Mouse (Mus musculus): ENCODE results near the gene Rpl13.
"Not testable (repeated sequence)": the region's sequence is repeated elsewhere in the genome, so short reads cannot be mapped to it uniquely, and the experiment has no call there.

Rpl13 gene

DNA sequence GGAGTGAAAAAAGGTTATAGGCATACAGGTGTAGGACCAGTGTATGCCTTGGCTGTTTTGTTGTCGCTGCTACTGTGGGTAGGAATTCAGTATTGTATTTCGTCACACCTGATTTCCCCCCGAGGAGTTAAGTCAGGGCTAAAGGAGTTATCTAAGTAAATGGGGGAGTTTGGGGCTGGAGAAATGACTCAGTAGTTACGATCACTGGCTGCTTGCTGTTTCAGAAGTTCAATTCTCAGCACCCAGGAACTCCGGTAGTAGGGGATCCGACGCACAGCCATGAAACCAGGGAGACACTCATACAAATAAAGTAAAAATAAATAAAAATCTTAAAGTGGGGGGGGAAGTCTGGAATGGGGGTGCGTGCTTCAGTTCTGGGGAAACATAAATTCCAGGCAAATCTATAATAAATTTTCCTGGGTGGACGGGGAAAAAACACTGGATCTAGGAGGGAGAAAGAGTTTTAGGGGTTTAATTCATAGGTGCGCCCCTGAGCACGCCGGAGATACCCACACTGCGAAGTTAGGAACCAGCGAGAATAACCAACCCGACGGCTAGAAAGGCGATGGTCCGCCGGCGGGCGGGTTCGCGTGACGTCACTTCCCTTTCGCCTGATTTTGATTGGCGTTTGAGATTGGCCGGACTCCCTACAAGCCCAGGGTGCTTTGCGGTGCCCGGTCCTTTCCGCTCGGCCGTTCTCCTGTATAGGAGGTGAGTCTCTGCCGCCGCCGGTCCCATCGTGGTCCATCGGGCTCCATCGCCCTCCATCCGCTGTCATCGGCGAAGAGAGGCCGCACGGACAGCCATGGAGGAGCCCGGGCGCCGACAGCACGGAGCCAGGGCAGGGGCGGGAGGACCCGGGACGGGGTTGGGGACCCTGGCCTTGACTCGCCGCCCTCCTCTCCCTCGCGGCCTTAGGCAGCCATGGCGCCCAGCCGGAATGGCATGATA, at the start of gene Rpl13:
Rpl13 (plus strand) TSS at position 616 of the 951 bp plus-strand sequence.
- in situ Hi-C loops (cut with MboI) = no loop called here

DNA sequence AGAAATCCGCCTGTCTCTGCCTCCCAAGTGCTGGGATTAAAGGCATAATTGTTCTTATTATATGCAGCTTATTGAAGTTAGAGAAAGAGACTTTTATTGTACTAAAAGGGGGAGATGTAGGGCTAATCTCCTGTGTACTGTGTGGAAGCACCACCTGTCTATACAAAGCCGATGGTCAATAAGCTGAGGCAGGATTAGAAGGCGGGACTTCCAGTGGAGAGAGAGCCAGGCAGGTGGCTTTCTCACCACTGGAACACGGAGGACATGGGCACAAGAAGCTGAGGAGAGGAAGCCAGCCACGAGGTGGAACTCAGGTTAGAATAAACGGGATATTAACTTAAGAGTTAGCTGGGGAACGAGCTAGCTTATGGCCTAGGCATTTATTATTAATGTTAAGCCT, 39.4 kb upstream of the Rpl13 start, which contains the start of gene Spg7:
Spg7 (plus strand) TSS at position 222 of the 400 bp plus-strand sequence.
- in situ Hi-C loops (cut with MboI) = no loop called here

DNA sequence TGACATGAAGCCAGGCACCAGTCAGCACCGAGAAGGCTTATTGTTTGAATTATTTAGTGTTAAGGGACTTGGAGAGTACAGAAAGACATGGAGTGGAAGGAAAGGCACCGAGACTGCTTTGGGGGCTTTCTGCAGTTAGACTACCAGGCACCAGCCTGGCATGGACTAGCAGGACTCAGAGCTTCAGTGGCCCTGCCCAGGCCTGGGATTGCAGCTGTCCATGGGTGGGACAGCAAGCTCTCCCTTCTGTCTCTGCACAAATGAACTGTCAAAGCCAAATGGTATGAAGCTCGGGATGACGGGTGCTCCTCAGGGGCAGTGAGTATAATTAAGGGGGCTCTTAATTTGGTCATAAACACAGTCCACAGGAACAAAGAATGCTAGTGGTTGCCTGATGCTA, 38.1 kb upstream of the Rpl13 start:
- in situ Hi-C loops (cut with MboI) = no loop called here

DNA sequence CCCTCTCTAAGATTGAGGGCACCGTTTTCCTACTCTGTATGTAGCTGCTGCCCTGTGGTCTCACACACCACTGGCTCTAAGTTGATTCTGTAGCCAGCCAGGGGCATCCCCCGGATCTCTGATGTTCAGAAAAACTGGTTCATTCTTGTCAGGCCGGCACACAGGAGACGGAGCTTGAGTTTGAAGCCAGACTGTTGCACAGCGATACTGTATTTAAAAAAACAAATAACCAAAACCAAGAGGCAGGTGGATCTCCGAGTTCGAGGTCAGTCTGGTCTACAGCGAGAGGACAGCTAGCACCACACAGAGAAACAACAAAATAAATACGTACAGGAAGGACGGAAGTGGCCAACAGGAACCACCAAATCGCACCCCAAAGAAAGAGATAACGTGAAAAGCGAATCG, 37.3 kb upstream of the Rpl13 start:
- in situ Hi-C loops (cut with MboI) = no loop called here

DNA sequence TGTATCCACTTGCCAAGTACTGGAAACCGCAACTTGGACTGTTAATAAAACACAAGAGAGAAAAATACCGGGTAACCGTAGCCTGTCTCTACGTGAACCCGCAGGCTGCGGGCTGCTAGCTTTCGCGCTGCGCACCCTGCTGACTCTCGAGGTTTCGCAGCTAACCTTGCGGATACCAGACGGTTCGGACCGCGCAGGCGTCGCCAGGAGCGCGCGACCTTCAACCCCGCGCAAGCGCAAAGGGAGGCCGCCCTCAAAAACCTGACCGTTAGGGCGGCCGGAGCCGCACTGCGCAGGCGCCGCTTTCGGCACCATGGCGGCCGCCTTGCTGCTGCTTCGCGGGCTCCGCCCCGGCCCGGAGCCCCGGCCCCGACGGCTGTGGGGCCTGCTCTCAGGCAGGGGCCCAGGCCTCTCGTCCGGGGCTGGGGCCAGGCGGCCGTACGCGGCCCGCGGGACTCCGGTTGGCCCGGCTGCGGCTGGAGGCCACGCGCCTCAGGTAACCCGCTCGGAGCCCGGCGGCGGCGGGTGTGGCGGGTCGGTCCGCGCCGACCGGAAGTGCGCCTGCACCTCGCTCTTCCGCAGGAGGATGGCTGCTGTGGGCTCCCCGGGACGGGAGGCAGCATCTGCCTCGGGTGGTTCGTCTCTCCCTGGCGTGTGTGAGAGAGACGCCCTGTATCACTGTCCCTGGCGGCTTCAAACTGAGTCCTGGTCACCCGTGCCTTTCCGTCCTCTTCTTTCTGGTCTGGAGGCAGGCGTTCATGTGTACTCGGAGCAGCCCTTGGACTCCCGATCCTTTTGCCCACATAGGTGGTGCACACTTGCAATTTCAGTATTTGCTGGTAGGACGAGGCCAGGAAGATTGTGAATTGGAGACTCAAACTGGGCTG, 36.7 kb upstream of the Rpl13 start:
- in situ Hi-C loops (cut with MboI) = no loop called here

DNA sequence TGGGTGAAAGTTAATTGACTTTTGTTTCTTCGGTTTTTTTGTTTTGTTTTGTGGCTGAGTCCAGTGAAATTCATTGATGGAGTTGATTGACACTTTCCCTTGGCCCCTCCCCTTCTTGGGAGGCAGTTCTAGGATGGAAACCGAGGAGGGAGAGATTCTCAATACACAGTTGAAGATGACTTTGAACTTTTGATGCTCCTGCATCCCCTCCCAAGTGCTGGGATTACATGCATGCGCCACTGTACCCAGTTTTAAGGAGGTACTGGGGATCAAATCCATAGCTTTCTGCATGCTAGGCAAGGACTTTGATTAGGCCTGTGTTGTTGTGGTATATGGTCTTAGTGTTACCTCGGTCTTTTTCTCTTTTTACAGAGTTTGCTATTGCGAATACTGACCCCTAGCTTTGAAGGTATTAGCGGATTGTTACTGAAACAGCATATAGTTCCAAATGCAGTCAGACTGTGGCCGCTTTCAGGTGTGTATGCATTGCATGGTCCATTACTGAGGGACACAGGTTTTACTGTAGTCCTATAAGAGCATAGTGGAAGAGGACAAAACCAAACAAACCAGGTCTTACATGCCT, 36.0 kb upstream of the Rpl13 start:
- in situ Hi-C loops (cut with MboI) = no loop called here

DNA sequence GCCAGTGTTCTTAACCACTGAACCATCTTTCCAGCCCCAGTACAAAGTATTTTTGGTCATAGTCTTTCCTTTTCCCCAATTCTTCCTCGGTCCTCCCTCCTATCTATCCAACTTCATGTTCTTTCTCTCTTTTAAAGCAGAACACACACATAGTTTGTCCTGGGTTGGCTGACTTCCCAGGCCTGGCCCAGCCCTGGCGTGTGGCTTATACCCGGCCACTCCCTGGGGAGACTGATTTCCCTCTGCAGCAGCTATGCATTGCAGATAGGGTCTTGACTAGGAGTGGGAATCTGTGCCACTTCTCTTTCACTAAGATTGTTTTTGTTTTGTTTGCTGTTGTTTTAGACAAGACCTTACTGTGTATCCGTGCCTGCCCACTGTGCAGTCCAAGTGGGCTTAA, 31.0 kb upstream of the Rpl13 start:
- in situ Hi-C loops (cut with MboI) = no loop called here

DNA sequence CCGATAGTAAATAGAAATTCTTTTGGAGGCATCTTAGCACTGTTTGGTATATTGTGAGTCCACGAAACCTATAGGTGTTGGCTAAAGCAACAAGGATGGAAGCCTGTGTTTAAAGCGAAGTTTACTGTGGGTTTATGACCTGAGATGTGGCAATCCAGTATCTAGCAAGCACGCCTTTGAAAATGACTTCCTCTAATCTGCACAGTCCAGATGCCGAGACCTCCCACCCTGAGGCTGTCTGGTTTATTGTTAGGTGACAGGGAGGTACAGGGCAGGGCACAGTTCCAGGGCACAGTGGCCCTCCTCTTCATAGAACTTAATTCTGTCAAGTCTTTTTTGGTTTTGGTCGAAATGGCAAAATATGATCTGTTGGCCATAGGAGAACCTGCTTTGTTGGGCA, 24.9 kb upstream of the Rpl13 start:
- in situ Hi-C loops (cut with MboI) = no loop called here

DNA sequence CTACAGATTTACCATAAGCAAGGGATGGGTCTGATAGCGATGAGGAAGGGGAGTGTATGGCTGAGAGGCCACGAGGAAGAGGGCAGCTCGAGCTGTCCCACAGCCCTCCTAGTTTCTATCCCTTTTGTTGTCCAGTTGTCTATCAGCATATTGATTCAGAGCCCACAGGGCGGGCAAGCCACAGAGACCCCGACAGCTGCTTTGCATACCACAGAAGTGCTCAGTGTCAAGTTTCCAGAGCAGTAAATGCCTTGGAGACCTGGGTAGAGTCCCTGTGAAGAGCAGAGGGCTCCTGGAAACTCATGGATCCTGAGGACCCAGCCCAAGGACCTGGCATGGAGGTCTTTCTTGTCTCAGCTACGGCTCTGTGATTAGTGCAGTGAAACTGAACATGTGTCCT, 19.2 kb upstream of the Rpl13 start:
- in situ Hi-C loops (cut with MboI) = no loop called here

DNA sequence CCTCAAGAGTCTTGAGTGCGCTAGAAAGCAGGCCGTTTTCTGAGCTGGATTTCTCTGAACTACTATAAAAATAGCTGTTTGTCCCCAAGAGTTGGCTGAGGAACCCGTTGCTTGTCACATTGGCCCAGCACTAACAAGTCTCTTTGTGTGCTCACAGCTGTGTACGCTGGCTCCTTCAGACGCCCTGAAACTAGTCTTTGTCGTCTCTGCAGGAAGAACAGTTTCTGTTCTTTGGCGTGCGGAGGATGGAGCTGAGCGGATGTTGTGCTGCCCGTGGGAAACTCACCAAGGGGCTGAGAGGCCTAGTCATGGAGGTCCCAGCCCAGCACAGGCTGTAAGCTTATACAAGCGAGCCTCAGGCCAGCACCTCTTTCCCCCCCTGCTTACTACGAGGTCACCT, 18.5 kb upstream of the Rpl13 start:
- in situ Hi-C loops (cut with MboI) = no loop called here

DNA sequence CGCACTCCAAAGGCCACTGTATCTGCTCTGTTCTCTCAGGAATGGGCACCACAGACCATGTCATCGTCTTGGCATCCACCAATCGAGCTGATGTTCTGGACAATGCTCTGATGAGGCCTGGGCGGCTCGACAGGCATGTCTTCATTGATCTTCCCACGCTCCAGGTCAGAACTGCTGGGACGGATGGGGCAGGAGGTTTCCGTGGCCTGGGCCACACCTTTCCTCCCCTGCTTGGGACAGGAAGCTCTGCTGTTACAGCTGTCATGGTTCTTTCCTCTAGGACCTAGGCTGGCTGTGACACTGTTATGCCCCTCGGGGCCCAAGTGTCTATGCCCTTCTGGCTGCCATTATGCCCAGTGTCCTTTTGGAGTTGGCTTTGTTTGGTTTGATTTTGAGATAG, 14.9 kb upstream of the Rpl13 start:
- in situ Hi-C loops (cut with MboI) = no loop called here

DNA sequence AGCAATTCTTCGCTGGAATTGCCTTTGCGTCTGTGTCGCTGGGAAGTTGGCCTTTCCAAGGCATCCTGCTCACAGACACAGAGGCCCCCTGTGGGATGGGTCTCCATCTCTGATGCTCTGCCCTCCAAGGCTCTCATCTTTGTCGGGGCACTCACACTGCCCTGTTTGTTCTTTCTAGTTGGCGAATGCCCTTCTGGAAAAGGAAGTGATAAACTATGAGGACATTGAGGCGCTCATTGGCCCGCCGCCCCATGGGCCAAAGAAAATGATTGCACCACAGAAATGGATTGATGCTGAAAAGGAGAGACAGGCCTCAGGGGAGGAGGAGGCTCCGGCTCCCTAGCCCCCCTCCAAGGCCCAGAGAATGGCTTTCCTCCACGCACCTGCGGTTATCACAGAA, 4.9 kb upstream of the Rpl13 start:
- in situ Hi-C loops (cut with MboI) = no loop called here

DNA sequence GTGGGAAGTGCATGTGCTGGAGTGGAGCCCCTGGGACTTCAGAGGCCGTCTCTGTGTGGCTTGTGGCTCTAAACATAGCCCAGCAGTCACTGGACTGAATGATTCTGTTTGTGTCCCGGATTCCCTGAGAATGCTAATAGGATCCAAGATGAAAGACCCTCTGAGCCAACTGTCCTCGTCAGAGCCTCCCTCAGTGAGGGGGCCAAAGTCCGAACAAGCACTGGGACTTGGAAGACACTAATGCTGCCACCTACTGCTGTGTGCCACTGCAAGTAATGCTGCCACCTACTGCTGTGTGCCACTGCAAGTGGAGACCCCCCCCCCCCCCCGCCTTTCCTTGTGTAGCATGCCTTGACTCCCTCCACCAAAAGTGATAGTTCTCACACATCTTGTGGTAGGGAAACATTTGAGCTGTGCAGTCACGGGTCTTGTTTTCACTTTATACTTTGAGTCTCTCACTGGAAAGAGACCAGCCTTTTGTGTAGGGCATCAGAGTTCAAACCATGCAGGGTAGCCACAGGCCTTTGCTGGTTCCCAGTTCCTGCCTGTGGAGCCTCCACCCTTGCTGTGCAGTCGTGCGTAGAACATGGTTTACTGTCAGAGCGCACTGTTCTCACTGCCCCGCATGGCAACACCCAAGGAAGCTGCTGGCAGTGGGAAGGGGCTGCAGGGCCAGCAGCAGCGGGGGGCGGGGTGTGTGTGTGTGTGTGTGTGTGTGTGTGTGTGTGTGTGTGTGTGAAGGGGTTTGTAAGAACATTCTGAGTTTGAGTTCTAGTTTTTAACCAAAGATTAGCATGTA, 4.2 kb upstream of the Rpl13 start:
- in situ Hi-C loops (cut with MboI) = no loop called here

DNA sequence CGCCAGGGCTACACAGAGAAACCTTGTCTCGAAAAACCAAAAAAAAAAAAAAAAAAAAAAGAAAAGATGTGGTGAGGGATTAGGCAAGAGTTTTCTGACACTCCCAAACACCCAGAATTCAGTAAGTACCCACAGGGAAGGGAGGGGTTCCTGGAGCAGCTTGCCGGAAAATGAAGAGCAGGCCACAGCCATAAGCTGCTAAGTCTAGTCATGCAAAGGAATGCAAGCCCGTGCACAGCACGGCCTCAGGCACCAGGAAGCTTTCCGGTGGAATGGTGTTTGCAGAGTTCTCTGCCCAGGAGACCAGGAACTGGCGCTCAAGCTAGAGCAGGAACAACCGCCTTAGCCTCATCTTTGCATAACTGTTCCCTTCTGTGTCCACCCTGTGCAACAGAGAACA, 1.9 kb upstream of the Rpl13 start:
- in situ Hi-C loops (cut with MboI) = no loop called here

DNA sequence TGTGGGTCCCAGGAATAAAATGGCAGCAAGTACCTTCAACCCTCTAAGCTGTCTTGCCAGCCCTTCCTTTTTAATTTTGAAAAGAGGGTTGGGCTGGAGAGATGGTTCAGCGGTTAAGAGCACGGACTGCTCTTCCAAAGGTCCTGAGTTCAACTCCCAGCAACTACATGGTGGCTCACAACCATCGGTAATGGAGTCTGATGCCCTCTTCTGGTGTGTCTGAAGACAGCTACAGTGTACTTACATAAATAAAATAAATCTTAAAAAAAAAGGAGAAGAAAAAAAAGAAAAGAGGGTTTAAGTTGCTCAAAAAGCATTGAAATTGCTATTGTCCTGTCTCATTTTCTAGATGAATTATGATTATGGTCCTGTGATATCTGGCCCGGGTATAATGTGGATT, 906 bp upstream of the Rpl13 start:
- in situ Hi-C loops (cut with MboI) = no loop called here

DNA sequence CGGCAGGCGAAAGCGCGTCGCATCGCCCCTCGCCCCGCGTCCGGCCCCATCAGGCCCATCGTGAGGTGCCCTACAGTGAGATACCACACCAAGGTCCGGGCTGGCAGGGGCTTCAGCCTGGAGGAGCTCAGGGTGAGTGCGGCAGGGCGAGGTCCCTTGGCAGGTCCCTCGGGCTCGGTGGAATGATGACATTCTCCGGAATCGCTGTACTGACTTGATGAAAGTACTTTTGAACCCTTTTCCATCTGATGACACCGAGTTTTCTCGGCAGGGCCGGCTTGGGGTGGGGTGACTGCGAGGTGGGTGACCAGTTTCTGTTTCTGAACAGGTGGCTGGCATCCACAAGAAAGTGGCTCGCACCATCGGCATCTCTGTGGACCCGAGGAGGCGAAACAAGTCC, 705 bp downstream of the Rpl13 start:
- in situ Hi-C loops (cut with MboI) = not testable (repeated sequence)

DNA sequence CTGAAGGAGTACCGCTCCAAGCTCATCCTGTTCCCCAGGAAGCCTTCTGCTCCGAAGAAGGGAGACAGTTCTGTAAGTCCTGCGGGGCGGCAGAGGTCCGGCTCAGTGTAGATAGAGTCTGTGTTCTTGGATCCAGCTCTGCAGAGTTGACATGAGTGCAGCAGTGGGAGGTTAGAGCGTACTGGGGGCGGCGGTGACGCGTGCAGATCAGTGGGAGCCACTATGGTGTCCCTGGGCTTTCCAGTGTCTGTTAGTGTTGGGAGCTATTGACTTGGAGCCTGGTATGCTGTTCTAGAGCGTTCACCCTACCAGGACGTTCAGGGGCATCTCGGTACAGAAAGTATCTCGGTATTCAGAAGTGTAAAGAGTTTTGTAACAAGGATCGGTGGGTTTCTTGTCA, 1.1 kb downstream of the Rpl13 start:
- in situ Hi-C loops (cut with MboI) = no loop called here

DNA sequence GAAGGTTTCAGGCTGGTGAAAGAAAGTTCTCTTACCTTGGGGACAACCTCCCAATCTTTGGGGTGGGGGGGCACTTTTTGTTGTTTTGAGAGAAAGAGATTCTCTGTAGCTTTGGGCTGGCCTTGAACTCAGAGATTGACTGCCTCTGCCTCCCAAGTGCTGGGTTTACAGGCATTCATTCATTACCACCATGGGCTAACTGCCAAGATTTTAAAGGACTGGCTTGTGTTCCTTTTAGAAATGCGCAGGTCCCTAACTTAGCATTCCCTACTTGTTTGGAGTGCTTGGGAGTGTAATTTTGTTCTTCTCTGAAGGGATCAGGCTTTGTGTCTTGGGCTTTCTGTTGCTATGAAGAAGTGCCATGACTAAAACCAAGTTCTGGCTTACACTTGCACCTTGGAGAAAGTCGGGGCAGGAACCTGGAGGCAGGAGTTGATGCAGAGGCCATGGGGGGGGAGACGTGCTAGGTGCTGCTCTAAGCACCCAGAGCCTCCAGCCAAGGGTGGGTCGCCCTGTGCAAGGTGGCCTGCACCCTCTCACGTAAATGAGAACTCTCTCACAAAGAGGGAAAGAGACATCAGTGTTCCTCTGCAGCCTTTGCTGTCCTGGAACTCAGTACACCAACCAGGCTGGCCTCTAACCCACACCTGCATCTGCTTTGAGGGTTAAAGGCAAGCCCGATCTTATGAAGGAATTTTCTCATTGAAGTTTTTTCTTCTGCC, 2.1 kb downstream of the Rpl13 start:
- in situ Hi-C loops (cut with MboI) = no loop called here

DNA sequence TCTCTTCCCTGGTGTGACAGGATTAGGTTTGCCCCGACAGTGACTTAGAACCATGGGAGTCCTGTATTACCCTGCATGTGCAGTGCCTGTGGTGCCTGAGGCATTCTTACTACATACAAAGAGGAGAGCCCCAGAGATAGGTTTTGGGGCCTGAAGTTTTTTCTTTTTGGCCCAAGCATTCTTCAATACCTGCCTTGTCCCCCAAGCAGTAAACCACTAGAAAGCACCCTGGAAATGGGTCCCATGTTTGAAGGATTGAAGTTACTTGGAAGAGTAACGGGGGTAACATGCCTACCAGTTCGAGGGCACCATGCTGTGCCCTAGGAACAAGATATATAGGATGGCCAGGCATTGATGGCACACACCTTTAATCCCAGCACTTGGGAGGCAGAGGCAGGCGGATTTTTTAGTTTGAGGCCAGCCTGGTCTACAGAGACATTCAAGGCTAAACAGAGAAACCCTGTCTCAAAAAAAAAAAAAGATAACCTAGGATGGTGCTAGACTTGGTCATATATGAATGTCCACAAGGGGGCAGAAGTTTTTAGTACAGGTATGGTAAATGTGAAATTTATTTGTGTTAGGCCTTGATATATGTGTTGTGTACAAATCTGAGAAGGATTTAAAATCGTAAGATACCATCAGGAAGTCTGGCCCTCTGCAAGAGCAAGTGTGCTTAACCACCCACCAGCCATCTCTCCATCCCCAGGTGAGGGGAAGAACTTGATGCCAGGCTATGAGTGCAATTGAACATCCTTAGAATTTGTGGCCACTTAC, 3.6 kb downstream of the Rpl13 start:
- in situ Hi-C loops (cut with MboI) = no loop called here

DNA sequence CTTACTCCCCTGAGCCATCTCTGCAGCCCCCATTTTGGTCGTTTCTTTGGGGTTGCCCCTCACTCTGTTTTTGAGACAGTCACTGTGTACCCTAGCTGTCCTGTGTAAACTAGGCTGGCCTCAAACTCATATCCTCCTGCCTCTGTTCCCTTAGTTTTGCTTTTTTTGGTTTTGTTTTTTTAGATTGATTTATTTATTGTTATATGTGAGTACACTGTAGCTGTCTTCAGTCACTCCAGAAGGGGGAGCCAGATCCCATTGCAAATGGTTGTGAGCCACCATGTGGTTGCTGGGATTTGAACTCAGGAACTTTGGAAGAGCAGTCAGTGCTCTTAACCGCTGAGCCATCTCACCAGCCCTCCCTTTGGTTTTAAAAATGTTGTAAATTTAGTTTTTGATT, 4.4 kb downstream of the Rpl13 start:
- in situ Hi-C loops (cut with MboI) = no loop called here

Data from mature B cell (primary cell).